ENCODE assay signal across 10 mouse cellular contexts in genomic region chr6:3512611-3513010, GRCm38 (mm10). TPM values are rescaled to one million over a fixed set of nuclear protein-coding genes. Genes with fewer than 3 reads are reported as not detected.
A peak's percentile ranks its signal among the peaks of the same experiment; 100 is the strongest.
DNase-seq lines count a peak whose midpoint lies in the region; ATAC-seq and TF ChIP-seq lines count a peak whose summit lies in the region.
"Had no signal": no experiment of that assay in that cellular context is flagged by ENCODE, and none has a peak within 500 bp of the region (broad histone marks: within the 10 kb centered on the region; RNA-seq: fewer than 3 reads in every experiment).

No protein-coding gene starts in this region.

- no peak overlapping the region for H3K9ac ChIP-seq in intestine, embryonic 15.5 days
- no peak overlapping the region for H3K9ac ChIP-seq in intestine, postnatal 0 days (ENCODE audit: low read depth, low read length)
- no peak overlapping the region for H3K9ac ChIP-seq in hindbrain, postnatal 0 days (replicated peaks; ENCODE audit: low read length)
- no peak overlapping the region for H3K9ac ChIP-seq in neural tube, embryonic 14.5 days (replicated peaks; ENCODE audit: low read depth, low read length)
- H3K9ac ChIP-seq: heart, embryonic 15.5 days had no signal

- H3K4me1 ChIP-seq in intestine, embryonic 15.5 days (replicated peaks), result no peaks in the 10 kb centered on the region
- no peaks in the 10 kb centered on the region for H3K4me1 ChIP-seq in intestine, postnatal 0 days (replicated peaks; ENCODE audit: control insufficient read depth, insufficient read depth, low read length)
- no peaks in the 10 kb centered on the region for H3K4me1 ChIP-seq in cortical plate, adult 2 months (ENCODE audit: control insufficient read depth, insufficient read depth, low read length)
- H3K4me1 ChIP-seq in hindbrain, postnatal 0 days (ENCODE audit: insufficient read depth, low read length), result 0 out of 2 replicates have a peak, but pooled peaks cover 10% of the 10 kb centered on the region
- peaks cover 3% of the 10 kb centered on the region for H3K4me1 ChIP-seq in neural tube, embryonic 14.5 days (ENCODE audit: control insufficient read depth, insufficient read depth, low read length)
- H3K4me1 ChIP-seq: heart, embryonic 15.5 days had no signal

- peak; percentile 62 for ATAC-seq in intestine, embryonic 15.5 days
- ATAC-seq in intestine, postnatal 0 days, result no peak
- peak; percentile 84 for ATAC-seq in hindbrain, postnatal 0 days
- ATAC-seq in neural tube, embryonic 14.5 days (ENCODE audit: low read depth), result peak; percentile 80

- WGBS in intestine, embryonic 15.5 days, result 45% methylated on average over 3 of the region's 3 CpGs
- WGBS in intestine, postnatal 0 days, result 60% methylated on average over 3 of the region's 3 CpGs
- WGBS in hindbrain, postnatal 0 days, result 17% methylated on average over 3 of the region's 3 CpGs
- WGBS in neural tube, embryonic 14.5 days, result 32% methylated on average over 3 of the region's 3 CpGs

- 0 out of 2 replicates have a peak, but pooled peaks cover 3% of the 10 kb centered on the region for H3K36me3 ChIP-seq in intestine, embryonic 15.5 days
- peaks cover 10% of the 10 kb centered on the region; the same call in 1 of the 2 replicates for H3K36me3 ChIP-seq in intestine, postnatal 0 days (ENCODE audit: control insufficient read depth, insufficient read depth)
- H3K36me3 ChIP-seq in hindbrain, postnatal 0 days (ENCODE audit: insufficient read depth, low read length), result no peaks in the 10 kb centered on the region
- no peaks in the 10 kb centered on the region for H3K36me3 ChIP-seq in neural tube, embryonic 14.5 days (ENCODE audit: control insufficient read depth, insufficient read depth, low read length)
- H3K36me3 ChIP-seq: heart, embryonic 15.5 days had no signal

- 0 out of 2 replicates have a peak, but pooled peaks have one; percentile 10 for TF ChIP-seq POLR2A in cortical plate, adult 2 months (IDR thresholded peaks at IDR 0.05; ENCODE audit: extremely low read depth, insufficient read depth, low read length)

- no peaks in the 10 kb centered on the region for H3K9me3 ChIP-seq in intestine, embryonic 15.5 days
- no peaks in the 10 kb centered on the region for H3K9me3 ChIP-seq in intestine, postnatal 0 days (ENCODE audit: control insufficient read depth)
- no peaks in the 10 kb centered on the region for H3K9me3 ChIP-seq in hindbrain, postnatal 0 days (ENCODE audit: low read length)
- H3K9me3 ChIP-seq in neural tube, embryonic 14.5 days (ENCODE audit: control insufficient read depth, low read length), result no peaks in the 10 kb centered on the region
- H3K9me3 ChIP-seq: heart, embryonic 15.5 days had no signal

- H3K4me2 ChIP-seq in intestine, embryonic 15.5 days (replicated peaks), result no peak overlapping the region
- H3K4me2 ChIP-seq in intestine, postnatal 0 days (replicated peaks; ENCODE audit: low read depth), result no peak overlapping the region
- no peak overlapping the region for H3K4me2 ChIP-seq in hindbrain, postnatal 0 days (ENCODE audit: low read depth, low read length)
- H3K4me2 ChIP-seq in neural tube, embryonic 14.5 days (ENCODE audit: low read depth, low read length), result no peak overlapping the region
- H3K4me2 ChIP-seq: heart, embryonic 15.5 days had no signal

- peak; percentile 66 for DNase-seq in hindbrain, postnatal 0 days (ENCODE audit: low spot score)
- DNase-seq in urinary bladder, postnatal 4 days (ENCODE audit: low spot score in 2 of 2), result no peak
- no peak for DNase-seq in thymus, postnatal 10 days (ENCODE audit: low spot score in 2 of 2)
- no peak for DNase-seq in urinary bladder, adult 18-20 months (ENCODE audit: low spot score in 2 of 2)

- no peak for TF ChIP-seq CTCF in intestine, postnatal 0 days (IDR thresholded peaks at IDR 0.05; ENCODE audit: low read depth)
- TF ChIP-seq CTCF in cortical plate, adult 2 months (IDR thresholded peaks at IDR 0.05; ENCODE audit: extremely low read depth, insufficient read depth, low read length), result no peak
- TF ChIP-seq CTCF in hindbrain, postnatal 0 days (IDR thresholded peaks at IDR 0.05; ENCODE audit: low read depth), result peak; percentile 21

- H3K4me3 ChIP-seq in intestine, embryonic 15.5 days (replicated peaks), result no peak overlapping the region
- H3K4me3 ChIP-seq in intestine, postnatal 0 days (ENCODE audit: low read depth, low read length), result no peak overlapping the region
- no peak overlapping the region for H3K4me3 ChIP-seq in cortical plate, adult 2 months (ENCODE audit: insufficient read depth, low read length)
- no peak overlapping the region for H3K4me3 ChIP-seq in hindbrain, postnatal 0 days (ENCODE audit: low read length)
- no peak overlapping the region for H3K4me3 ChIP-seq in neural tube, embryonic 14.5 days (ENCODE audit: low read depth, low read length)
- H3K4me3 ChIP-seq: heart, embryonic 15.5 days had no signal

- H3K27me3 ChIP-seq in intestine, embryonic 15.5 days (replicated peaks), result no peaks in the 10 kb centered on the region
- H3K27me3 ChIP-seq in intestine, postnatal 0 days (replicated peaks; ENCODE audit: control insufficient read depth, insufficient read depth, low read length), result no peaks in the 10 kb centered on the region
- no peaks in the 10 kb centered on the region for H3K27me3 ChIP-seq in hindbrain, postnatal 0 days (ENCODE audit: insufficient read depth, low read length)
- H3K27me3 ChIP-seq in neural tube, embryonic 14.5 days (ENCODE audit: control insufficient read depth, insufficient read depth, low read length), result no peaks in the 10 kb centered on the region
- H3K27me3 ChIP-seq: CH12.LX; heart, embryonic 15.5 days had no signal

- H3K27ac ChIP-seq in intestine, embryonic 15.5 days, result no peak overlapping the region
- no peak overlapping the region for H3K27ac ChIP-seq in intestine, postnatal 0 days (ENCODE audit: low read depth, low read length)
- H3K27ac ChIP-seq in cortical plate, adult 2 months (ENCODE audit: insufficient read depth, low read length), result no peak overlapping the region
- peak overlapping the region; percentile 62 for H3K27ac ChIP-seq in hindbrain, postnatal 0 days
- H3K27ac ChIP-seq in neural tube, embryonic 14.5 days (ENCODE audit: low read depth, low read length), result no peak overlapping the region
- H3K27ac ChIP-seq: heart, embryonic 15.5 days had no signal

RNA-seq across cellular contexts. Expression of gene Vps50, which starts 14.4 kb away (rescaled TPM):
- polyA plus RNA-seq in intestine, embryonic 15.5 days (2015; fragmentation: Nextera tagmentation; extraction: Ambion mirVana), result 28.4 and 30.8 TPM in 2 replicates
- 18.4 and 19.9 TPM in 2 replicates for polyA plus RNA-seq in intestine, postnatal 0 days (2015; fragmentation: Nextera tagmentation; extraction: Ambion mirVana)
- 33.9 and 37.5 TPM in 2 replicates for polyA plus RNA-seq in cortical plate, adult 2 months (2012; rRNA removed)
- total RNA-seq in hindbrain, postnatal 0 days (2014; rRNA removed), result 31.7 and 68.1 TPM in 2 replicates
- 44.2 and 45.4 TPM in 2 replicates for polyA plus RNA-seq in hindbrain, postnatal 0 days (2015; fragmentation: Nextera tagmentation; extraction: Ambion mirVana)
- 56.6 and 58.9 TPM in 2 replicates for polyA plus RNA-seq in neural tube, embryonic 14.5 days (2014; fragmentation: Nextera tagmentation; extraction: Ambion mirVana)

RNA-seq across cellular contexts. Expression of gene Hepacam2, which starts 14.5 kb away (rescaled TPM):
- 16.6 and 17.0 TPM in 2 replicates for polyA plus RNA-seq in intestine, embryonic 15.5 days (2015; fragmentation: Nextera tagmentation; extraction: Ambion mirVana)
- polyA plus RNA-seq in intestine, postnatal 0 days (2015; fragmentation: Nextera tagmentation; extraction: Ambion mirVana), result 16.4 and 19.5 TPM in 2 replicates
- polyA plus RNA-seq in cortical plate, adult 2 months (2012; rRNA removed), result 0.38 and 0.51 TPM in 2 replicates
- total RNA-seq in hindbrain, postnatal 0 days (2014; rRNA removed), result 0.42 and 3.0 TPM in 2 replicates
- 0.97 and 1.3 TPM in 2 replicates for polyA plus RNA-seq in hindbrain, postnatal 0 days (2015; fragmentation: Nextera tagmentation; extraction: Ambion mirVana)
- 1.2 and 1.4 TPM in 2 replicates for polyA plus RNA-seq in neural tube, embryonic 14.5 days (2014; fragmentation: Nextera tagmentation; extraction: Ambion mirVana)
